Mouse (Mus musculus): ENCODE results near the gene Cdx2.

- no peak for TF ChIP-seq TAL1 (IDR thresholded peaks at IDR 0.05; ENCODE audit: low read length)
- TF ChIP-seq GATA1 (IDR thresholded peaks at IDR 0.05; ENCODE audit: low read length) = no peak
These were observed at the start of gene Cdx2 for GRCm38 (mm10) chr5:147306638-147307397.

Measured in erythroblast, embryonic 14.5 days (primary cell).